Mouse (Mus musculus): ENCODE measurements around the gene Pigr.

Pigr gene

DNA sequence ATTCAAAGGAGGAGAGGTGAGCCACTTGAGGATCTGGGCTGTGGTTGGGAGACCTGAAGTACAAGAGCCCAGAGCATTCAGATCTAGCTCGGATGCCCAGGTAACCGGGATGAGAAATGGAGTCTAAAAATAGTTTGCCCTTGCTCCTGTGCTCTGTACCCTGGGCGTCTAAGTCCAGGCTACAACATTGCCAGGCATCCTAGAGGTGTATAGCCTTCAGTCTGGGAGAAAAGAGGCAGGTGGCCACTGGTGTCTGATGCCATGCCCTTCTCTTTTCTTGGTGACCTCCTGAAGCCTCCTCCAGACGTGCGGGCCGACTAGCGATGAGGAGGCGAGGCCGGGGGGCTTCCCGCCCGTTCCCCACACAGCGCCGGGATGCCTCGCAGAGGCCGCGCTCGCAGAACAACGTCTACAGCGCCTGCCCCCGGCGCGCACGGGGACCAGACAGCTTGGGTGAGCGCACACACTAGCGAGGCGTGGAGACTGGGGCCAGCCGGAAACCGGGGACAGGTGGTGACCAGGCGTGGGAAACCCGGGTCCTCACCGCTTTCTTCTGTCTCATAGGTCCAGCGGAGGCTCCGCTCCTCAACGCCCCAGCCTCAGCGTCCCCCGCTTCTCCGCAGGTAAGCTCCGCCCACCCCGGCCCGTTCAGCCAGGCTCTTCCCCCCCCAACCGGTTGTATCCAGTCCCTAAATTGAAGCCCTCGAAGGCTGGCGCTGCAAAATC is 51.6 kb downstream of the Pigr start:
- peak; percentile 46 for DNase-seq (ENCODE audit: inconsistent ontology term)

DNA sequence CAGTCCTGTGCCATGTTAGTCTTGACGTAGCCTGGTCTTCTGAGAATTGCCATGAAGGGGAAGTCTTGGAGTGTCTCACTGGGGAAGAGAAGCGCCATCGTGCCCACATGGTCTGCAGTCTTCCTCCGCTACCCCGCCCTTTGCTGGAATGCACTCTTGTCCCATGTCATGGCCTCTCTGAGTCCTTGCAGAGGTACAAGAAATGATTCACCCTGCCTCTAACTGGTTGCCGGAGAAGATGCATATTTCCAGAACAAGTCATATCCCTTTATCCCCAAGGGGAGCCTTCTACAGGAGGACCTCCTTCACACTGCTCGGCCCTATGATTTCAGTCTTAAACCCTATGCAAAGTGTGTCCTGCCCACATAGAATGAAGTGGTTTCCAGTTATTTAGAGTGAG is 53.4 kb downstream of the Pigr start:
- DNase-seq (ENCODE audit: inconsistent ontology term): no peak

DNA sequence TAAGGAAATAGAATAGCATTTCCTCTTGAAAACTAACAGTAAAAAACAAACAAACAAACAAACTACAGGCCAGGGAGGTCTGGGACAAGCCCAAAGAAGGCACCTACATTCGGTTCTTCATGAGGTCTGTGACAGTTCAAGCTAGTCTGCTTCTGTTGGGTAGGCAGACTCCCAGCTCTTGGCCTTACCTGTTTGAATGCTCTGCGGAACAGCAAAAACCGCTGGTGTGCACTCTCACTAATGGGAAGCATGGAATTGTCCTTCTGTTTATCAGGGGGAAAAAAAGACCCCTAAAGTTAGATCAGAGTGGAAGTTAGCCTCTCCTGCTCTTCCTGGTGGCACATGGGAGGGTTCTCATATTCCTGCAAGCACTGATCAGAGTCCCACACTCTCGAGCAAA is 56.7 kb downstream of the Pigr start:
- DNase-seq (ENCODE audit: inconsistent ontology term): no peak

DNA sequence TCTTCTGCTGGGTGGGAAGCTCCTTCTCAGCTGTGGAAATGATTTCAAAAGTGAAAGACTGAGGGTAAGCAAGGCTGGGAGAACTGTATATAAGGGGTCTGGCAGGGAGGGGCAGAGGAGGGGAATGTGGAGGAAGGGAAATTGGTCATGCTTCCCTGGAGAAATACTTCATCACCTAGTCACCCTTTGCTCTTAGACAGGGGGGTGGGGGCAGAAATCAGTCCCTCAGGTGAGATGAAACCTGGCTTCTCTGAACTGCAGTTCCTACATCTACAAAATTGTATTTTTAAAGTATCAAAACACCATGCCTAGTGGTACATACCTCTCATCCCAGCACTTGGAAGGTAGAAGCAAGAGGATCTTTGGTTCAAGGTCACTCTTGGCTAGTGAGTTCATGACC is 60.9 kb downstream of the Pigr start, which contains the start of gene Il24:
Gene Il24 (minus strand): TSS at position 101 of the 400 bp plus-strand sequence.
- no peak for DNase-seq (ENCODE audit: inconsistent ontology term)

DNA sequence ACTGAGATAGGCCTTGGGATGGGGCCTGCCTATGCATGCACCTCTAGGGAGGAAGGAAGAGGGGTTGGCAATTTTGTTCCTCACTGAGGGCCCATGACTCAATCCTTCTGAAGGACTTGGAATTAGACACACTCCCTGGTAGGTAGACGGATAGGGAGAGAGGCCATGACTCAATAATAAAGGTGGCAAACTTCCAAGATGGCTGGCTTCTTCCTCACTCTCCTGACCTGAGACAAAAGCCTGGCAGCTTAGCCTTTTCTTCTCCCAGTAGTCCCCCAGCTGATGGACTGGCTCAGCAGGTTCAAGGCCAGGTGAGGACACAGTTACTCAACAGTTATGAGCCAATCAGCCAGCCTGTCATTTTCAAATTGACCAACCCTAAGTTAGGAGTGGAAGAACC is 66.0 kb downstream of the Pigr start:
- peak; percentile 27 for DNase-seq (ENCODE audit: inconsistent ontology term)

DNA sequence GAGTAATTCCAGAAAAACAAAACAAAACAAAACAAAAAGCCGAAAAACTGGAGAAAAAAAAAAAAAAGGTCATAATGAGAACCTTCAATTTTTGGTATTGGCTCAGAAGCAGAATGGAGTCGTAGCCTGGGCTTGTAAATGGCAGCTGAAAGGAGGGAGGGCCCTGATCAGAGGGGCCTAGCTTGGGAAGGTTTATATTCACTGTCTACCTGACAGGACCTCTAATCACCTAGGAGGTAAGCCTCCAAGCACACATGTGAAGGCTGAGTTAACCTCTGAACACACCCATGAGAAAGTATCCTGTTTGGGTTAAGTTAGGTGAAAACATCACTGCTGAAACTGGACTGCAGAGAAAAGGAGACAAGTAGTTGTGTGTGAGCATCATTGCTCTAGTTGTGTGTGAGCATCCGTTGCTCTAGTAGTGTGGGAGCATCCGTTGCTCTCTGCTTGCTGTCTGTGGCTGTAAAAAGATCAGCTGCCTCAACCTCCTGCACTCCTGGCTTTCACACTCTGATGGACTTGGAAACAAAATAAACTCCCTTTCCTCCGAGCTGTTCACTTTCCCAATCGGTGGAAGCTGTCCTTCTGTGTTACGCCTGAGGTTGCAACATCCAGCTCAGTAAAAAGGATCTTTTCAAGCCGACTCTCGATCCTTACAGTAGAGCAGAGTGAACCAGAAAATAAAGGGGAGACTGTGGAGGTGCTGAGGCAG is 67.0 kb downstream of the Pigr start:
- DNase-seq (ENCODE audit: inconsistent ontology term): no peak

DNA sequence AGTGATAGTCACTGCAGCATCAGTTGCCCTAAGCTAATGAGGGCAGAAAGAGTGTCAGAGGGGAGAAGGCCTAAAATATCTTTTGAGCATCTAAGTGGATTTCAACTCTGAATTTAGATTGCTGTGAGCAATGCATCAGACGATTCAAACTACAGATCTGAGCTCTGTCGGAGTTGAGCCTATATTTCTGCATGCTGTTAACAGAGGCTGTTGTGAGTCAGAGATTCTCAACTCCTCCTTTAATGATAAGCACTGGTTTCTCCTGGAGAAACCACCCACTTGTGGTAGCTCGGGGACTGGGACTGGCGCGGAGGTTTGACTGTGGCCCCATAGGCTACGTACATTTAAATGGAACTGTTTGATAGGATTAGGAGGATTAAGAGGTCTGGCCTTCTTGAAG is 68.0 kb downstream of the Pigr start:
- DNase-seq (ENCODE audit: inconsistent ontology term): no peak
